Mouse (Mus musculus) megakaryocyte-erythroid progenitor cell, adult 5-6 weeks (primary cell): Measurements from ENCODE around the gene Kansl2. TPM values are rescaled to one million over a fixed set of nuclear protein-coding genes. Genes with fewer than 3 reads are reported as not detected.
"Not testable (repeated sequence)": the region's sequence is repeated elsewhere in the genome, so short reads cannot be mapped to it uniquely, and the experiment has no call there.

Experiments
- ATAC-seq: replicated peaks from 2 replicates; pipeline ENCODE4 v1.8.0; 2016; ENCODE audit warnings: mild to moderate bottlenecking, inconsistent platforms; ENCODE audit not compliant: severe bottlenecking, poor library complexity, low FRiP score, low TSS enrichment
- total RNA-seq, 2 experiments: library from RNA; stranded (forward) in 1 of 2; stranded (reverse) in 1 of 2; fragments of 200-1000, 215-1000 nt in 1 of 2; fragments of >200 nt in 1 of 2; fragmentation: Nextera tagmentation in 1 of 2; gene quantifications; 2 replicates each; pipeline ENCODE4 v1.2.3; 2014 to 2017

Gene Kansl2
- total RNA-seq, 2 experiments from 2014 or later, result 54.4 to 73.0 TPM

- ATAC-seq, result no peak
Observed at GRCm38 (mm10) chr15:98537923-98538322, 3.9 kb upstream of the Kansl2 start.

DNA sequence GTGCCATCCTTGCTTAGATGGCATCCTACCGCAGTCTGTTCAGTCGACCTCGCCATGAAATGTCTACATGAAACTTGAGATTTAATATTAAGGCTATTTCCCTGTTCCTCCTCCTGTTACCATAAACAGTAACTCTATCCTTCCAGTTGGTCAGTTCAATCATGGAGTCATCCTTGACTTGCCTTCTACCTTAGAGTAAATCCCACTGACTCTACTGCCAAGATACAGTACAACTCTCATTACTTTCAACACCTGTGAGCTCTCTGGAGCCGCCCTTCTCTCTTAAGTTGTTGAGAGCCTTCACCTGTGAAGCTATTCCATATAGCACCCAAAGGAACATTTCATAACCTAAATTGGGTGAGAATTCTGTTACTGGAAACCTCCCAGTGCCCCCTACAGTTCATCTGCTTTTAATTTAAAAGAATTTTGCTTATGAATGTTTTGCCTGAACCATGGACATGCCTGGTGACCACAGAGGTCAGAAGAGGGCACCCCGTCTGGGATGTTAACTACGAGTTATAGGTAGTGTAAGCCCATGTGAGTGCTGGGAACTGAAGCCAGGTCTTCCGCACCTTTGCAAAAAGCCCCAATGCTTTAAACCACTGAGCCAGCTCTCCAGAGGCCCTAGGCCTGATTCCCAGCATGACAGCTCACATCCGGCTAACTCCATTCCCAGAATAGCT is 2.9 kb upstream of the Kansl2 start:
- ATAC-seq, result no peak

GRCm38 (mm10) chr15:98535921-98536320 is 1.9 kb upstream of the Kansl2 start:
- ATAC-seq, result no peak

DNA sequence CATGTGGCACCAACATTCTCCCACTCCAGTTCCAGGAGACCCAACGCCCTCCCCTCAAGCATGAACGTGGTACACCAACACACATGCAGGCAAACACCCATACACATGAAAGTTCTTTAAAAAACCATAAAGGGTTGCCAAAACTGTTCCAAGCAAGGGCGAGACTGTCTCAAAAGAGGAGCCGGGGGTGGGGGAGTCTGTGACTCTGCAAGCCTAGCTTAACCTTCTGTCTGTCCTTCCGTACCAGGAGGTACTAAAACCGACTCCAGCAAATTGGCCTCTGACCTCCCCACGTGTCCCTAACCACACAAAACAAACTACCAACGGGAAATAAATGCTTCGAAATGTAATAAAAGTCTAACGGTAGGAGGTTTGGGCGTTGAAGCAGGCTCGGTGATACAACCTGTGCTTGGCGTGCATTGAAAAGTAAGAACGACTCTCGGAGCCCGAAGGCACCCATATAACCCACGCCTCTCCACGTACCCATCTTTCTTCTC is 981 bp downstream of the Kansl2 start:
- no peak for ATAC-seq

DNA sequence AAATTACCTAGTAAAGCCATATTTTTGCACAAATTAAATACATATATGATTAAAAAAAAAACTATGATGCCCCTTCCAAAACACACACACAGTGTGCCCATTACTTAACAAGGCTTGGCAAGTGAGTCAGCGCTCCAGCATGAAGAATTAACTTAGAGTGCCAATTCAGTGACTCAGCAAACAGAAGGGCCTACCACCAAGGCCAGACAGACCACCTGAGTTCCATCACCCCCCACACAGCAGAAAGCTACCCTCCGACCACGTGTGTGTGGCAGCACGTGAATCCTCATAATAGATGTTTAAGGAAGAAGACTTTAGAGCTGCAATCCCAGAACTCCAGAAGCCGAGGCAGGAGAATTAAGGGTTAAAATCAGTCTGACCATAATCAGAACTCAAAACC is 1.8 kb downstream of the Kansl2 start:
- no peak for ATAC-seq

- no peak for ATAC-seq
Observed at GRCm38 (mm10) chr15:98528066-98528563, 5.9 kb downstream of the Kansl2 start.

DNA sequence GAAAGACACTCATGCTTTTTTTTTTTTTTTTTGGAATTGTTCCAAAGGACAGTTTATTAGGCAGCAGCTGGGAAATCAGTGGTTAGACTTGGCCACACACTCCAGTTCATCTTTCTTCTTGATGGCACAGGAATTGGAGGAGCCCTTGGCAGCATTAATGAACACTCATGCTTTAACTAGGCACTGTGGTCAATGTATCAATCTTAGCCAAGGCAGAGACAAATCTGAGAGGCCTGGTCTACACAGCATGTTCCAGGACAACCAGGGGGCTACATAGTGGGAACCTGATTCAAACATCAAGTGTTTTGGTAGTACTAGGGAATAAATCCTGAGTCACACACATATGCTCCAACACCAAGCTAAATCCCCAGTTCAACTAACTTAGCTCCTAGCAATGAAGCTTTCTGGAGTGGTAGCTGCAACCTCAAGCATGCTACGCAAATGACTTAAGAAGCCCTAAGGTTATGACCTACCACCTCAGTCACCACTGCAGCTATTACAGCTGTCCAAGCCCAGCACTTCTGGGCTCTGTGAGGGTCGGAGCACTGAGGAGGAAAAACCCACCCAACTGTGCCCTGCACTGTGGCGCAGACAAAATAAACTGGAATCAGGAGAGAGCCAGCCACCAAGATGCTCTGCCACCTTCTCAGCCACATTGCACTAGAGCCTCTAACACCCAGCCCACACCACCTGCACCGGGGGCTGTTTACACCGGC is 6.8 kb downstream of the Kansl2 start:
- ATAC-seq, result 0 out of 2 replicates have a peak, but pooled peaks have one; percentile 11

DNA sequence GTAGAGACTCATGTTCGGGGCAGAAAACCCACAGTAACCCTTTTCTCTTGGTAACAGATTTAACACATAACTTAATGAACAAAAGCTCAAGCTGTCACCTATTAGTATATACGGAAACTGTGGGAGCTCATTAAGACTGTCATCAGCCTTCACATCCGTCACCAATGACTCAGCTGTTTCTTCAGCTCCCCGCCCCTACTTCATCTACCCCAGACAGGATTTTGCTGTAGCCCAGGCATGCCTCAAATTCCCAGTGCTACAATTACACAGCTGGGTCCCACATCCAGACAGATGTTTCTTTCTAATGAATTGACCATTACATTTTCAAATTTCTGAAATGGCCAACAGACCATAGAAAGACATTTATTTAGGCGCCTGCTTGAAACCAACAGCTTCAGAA is 8.0 kb downstream of the Kansl2 start:
- no peak for ATAC-seq

DNA sequence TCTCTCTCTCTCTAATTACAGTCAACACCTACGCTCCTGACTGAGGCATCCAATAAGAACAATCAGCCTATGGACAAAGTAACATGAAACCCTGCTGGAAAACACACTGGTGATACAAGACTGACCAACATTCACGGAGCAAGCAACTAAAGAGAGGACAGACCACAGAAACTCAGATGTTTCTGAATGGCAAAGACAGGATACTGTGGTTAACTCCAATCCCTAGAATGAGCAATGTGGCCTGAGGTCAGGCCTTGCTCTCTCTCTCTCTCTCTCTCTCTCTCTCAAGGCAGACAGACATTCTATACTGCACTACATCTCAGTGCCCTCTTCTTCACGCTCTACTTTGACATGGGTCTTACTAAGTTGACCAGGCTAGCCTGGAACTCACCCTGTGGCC is 12.8 kb downstream of the Kansl2 start:
- no peak for ATAC-seq

GRCm38 (mm10) chr15:98517380-98518355 is 16.4 kb downstream of the Kansl2 start:
- peak; percentile 59 for ATAC-seq

DNA sequence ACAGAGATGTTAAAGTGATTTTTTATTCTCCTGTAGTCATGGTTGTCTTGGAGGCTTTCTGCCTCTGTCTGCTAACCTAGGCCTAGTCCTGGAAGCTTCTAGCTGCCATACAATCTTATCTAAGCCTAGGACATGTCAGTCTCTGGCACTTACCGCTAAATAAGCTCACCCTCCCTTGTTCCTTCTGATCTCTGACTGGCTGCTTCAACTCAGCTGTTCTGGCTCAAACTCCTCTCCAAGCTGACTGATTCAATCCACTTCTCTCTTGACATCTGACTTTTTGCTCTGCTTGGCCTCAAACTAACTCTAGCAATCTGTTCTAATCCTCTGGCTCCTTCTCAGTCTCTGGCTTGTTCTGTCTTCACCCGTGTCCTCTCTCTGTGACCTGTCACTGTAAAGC is 19.2 kb downstream of the Kansl2 start:
- not testable (repeated sequence) for ATAC-seq

- ATAC-seq, result no peak
Observed at GRCm38 (mm10) chr15:98514146-98514545, 19.9 kb downstream of the Kansl2 start.

GRCm38 (mm10) chr15:98513676-98514075 is 20.4 kb downstream of the Kansl2 start:
- ATAC-seq, result not testable (repeated sequence)

GRCm38 (mm10) chr15:98512799-98513321 is 21.2 kb downstream of the Kansl2 start:
- ATAC-seq, result no peak

GRCm38 (mm10) chr15:98512232-98512631 is 21.8 kb downstream of the Kansl2 start:
- no peak for ATAC-seq

DNA sequence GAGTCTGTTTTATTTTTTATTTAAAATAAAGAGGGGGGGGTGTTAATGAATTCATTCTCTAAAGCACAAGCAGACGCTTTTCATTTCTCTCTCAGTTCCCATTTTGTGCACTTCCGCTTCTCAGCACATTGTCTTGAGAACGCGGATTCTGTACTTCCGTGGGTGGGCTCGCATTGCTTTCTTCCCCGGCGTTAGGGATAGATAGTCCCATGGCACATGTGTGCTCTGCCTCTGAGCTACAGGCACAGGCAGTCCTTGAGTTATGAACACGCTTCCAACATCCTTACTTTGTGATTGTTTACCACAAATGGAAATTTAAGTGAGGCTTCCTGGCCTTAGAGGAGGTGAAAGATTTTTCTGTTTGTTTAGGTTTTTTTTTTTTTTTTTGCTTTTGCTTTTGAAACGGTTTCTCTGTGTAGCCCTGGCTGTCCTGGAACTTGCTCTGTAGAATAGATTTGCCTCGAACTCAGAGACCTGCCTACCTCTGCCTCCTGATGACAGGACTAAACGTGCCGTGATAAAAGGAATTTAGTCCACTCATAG is 22.6 kb downstream of the Kansl2 start:
- no peak for ATAC-seq

DNA sequence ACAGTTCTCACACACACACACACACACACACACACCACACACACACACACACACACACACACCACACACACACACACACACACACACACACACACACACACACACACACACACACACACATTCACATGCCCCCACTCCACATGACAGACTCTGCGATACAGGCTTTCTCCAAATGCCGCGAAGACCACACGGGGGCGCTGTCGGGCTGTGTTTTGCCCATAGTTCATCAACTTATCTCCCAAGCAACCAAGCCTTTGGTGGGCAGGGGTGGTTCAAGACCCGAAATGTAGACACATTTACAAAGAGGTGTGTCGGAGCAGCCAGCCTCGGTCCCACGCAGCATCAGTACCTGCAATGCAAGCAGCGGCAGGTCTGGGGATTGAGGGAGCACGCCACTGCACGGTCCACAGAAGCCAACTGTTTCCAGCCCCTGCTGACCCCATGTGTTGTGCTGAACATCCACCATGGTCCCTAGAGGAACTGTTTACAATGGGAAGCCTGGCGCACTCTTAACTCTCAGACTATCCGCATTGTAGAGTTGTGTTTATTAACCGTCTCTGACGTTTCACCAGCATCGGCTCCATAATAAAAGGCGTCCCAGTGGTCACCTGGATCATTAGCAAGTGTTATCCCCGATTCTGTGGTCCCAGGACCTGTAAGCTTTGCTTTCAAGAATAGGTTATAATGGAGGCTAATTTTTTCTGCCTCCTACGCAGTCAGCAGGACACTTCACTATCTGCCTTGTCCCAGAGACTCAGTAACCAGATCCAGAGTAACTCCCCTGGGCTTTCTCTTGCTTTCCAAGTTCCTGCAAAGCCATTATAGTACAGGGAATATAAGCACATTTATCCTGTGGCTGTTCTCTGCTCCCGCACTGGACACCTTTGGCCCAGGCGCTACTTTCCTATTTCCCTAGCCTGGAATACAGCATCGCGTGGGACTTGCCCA is 23.4 kb downstream of the Kansl2 start:
- ATAC-seq, result peak; percentile 72

GRCm38 (mm10) chr15:98509387-98509786 is 24.7 kb downstream of the Kansl2 start:
- ATAC-seq, result no peak
